Mouse (Mus musculus) spleen, postnatal 14 days (tissue): ENCODE results near the gene Tbxas1.

Experiments used
- DNase-seq, 2 experiments: peaks; one replicate each; pipeline ENCODE4 v3.0.0; 2021 to 2022; ENCODE audit warnings: low spot score in 2 of 2

Tbxas1 gene

DNA sequence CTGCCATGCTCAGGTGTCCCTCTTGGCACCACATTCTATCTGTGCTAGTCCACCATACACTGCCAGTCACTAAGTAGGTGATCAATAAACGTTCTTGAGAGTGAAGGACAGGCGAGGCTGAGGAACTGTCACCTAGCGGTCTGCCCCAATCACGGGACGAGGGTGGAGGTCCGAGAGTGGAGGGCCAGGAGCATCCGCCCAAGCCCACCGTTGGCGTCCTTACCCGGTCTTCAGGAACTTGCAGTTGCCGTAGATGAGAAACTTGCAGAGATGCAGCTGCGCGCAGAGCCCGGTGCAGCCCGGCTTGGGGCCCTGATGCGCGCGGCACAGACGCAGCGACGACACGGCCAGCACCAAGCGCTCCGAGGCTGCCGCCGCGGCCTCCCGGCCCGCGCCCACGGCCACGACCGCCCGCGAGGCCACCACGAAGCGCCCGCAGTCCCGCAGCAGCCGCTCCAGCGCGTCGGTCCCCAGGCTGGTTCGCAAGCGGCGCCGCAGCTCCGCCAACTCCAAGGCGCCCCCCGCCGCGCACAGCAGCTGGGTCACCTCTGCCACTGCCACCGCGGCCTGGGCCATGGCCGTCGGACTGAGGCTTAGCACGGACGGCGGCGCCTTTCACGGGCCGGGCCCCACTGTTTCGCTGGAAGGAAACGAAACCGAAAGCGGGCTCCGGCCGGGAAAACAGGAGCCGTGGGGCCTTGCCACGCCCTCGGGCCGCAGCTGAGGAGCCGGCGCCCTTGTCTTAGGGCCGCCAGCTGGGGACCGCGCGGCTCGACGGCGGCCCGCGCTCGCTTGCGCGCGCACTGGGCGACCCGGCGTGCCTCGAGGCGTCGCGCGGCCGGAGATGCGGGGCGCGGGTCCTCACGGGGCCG is 242.6 kb downstream of the Tbxas1 start, which contains the start of gene Parp12:
Gene Parp12 (minus strand): TSS at position 766 of the 872 bp plus-strand sequence.
- DNase-seq: peak; percentile 50 to 57

DNA sequence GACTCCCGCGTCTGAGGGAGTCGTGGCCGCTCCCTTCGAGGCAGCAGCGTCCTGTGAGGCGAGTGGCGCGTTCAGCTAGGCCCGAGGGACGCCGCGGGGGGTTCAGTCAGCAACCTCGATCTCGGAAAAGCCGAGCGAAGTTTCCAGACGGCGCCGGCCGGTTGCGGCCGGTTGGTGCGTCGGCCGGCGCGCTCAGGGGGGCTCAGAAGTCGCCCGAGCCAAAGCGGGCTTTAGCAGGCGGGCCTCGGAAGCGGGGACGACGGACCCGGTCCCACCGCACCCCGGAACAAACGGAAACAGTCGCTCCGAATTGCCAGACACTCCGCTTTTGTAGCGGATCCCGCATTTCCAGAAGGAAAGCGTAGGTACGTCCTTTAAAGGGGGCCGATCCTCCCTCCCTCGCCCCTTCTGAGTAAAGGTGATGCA is 243.3 kb downstream of the Tbxas1 start:
- peak in 1 of 2 experiments; percentile 7 for DNase-seq

DNA sequence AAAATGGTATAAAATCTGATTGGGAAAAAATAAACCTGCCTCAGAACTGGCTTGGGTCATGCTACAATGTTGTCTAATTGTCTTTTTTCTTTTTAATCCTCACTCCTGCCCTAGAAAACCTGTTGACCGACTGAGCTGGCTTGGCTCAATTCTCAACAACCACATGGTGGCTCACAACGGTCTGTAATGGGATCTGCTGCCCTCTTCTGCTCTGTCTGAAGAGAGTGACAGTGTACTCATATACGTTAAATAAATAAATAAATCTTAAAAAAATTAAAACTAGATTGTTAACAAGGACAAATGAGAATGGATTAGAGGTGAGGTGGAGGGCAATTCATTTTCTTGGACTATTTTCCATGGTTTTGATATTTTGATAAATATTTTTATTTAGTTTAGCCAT is 245.5 kb downstream of the Tbxas1 start:
- DNase-seq: no peak

GRCm38 (mm10) chr6:39124719-39125118 is 249.5 kb downstream of the Tbxas1 start:
- DNase-seq: no peak

GRCm38 (mm10) chr6:39131480-39131879 is 256.3 kb downstream of the Tbxas1 start:
- DNase-seq: no peak

DNA sequence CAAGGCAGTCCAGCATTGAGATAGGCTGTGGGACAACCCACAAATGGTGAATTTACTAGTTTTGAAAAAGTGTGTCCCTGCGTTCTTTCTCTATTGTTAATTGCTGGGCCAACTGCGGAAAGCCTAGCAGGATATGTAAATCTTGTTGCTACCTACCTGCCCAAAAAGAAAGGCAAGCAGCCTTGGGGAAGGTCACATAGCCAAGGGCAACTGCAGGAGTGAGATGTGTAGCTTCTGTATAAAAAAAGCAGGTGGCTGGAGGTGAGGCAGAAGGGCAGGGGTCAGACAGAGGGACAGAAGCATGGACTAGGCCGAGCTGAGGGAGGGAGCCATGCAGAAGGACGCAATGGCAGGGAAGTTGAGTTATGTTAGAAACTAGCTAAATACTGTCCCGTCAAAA is 257.4 kb downstream of the Tbxas1 start:
- no peak for DNase-seq
